Mouse (Mus musculus): ENCODE data around the gene Dmrtc2. TPM values are rescaled to one million over a fixed set of nuclear protein-coding genes. Genes with fewer than 3 reads are reported as not detected.
A peak's percentile ranks its signal among the peaks of the same experiment; 100 is the strongest.
"Not testable (repeated sequence)": the region's sequence is repeated elsewhere in the genome, so short reads cannot be mapped to it uniquely, and the experiment has no call there.

Gene Dmrtc2
- polyA plus RNA-seq, 1 experiment from 2014 or later, result not detected

- not testable (repeated sequence) for ATAC-seq; H3K9ac ChIP-seq (ENCODE audit: low read depth, low read length); H3K27me3 ChIP-seq (replicated peaks; ENCODE audit: control insufficient read depth, insufficient read depth, low read length); H3K9me3 ChIP-seq (ENCODE audit: control insufficient read depth, low read length); H3K4me1 ChIP-seq (ENCODE audit: control insufficient read depth, insufficient read depth, low read length); H3K4me3 ChIP-seq (ENCODE audit: low read length); H3K36me3 ChIP-seq (ENCODE audit: control insufficient read depth, insufficient read depth, low read length); H3K27ac ChIP-seq (ENCODE audit: low read length); H3K4me2 ChIP-seq (ENCODE audit: low read depth, low read length)
- 91% methylated on average over 2 of the region's 2 CpGs for WGBS
Observed at GRCm38 (mm10) chr7:24895749-24896148, 25.9 kb downstream of the Dmrtc2 start.

- H3K27ac ChIP-seq (ENCODE audit: low read length), result no peak overlapping the region
- H3K9me3 ChIP-seq (ENCODE audit: control insufficient read depth, low read length), result no peaks in the 10 kb centered on the region
- no peaks in the 10 kb centered on the region for H3K4me1 ChIP-seq (ENCODE audit: control insufficient read depth, insufficient read depth, low read length)
- ATAC-seq, result no peak
- no peak overlapping the region for H3K4me2 ChIP-seq (ENCODE audit: low read depth, low read length)
- no peaks in the 10 kb centered on the region for H3K27me3 ChIP-seq (replicated peaks; ENCODE audit: control insufficient read depth, insufficient read depth, low read length)
- H3K36me3 ChIP-seq (ENCODE audit: control insufficient read depth, insufficient read depth, low read length), result no peaks in the 10 kb centered on the region
- no peak overlapping the region for H3K4me3 ChIP-seq (ENCODE audit: low read length)
- WGBS, result 83% methylated on average over 8 of the region's 8 CpGs
- H3K9ac ChIP-seq (ENCODE audit: low read depth, low read length), result no peak overlapping the region
Observed at GRCm38 (mm10) chr7:24896269-24896668, 26.4 kb downstream of the Dmrtc2 start.

GRCm38 (mm10) chr7:24897224-24897623 lies 27.4 kb downstream of the Dmrtc2 start, which contains the start of gene Cd79a:
TSS of gene Cd79a (plus strand) at chr7:24897381.
- WGBS, result 67% methylated on average over 12 of the region's 12 CpGs
- no peak within 1 kb of the TSS for H3K4me3 ChIP-seq (ENCODE audit: low read length)
- H3K9ac ChIP-seq (ENCODE audit: low read depth, low read length), result no peak within 1 kb of the TSS

DNA sequence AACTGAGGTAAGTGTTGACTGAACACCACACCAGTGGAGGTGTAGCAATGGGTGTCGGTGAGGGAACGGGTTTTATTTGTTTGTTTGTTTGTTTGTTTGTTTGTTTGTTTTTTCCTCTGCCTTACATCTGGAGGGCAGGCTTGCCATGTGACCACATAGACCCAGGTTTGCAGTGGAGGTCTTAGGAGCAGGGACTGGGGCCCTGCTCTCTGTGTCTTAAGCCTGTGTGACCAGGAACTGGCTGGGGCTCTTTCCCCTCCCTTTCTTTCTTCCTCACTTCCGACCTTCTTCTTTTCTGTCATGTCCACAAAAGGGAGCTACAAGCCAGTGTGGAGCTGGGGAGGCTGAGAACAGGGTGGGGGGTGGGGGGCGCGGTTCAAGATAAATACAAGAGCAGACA lies 28.1 kb downstream of the Dmrtc2 start:
- no peak overlapping the region for H3K27ac ChIP-seq (ENCODE audit: low read length)
- H3K9me3 ChIP-seq (ENCODE audit: control insufficient read depth, low read length), result no peaks in the 10 kb centered on the region
- H3K36me3 ChIP-seq (ENCODE audit: control insufficient read depth, insufficient read depth, low read length), result no peaks in the 10 kb centered on the region
- 68% methylated on average over 5 of the region's 5 CpGs for WGBS
- no peak for ATAC-seq
- H3K4me2 ChIP-seq (ENCODE audit: low read depth, low read length), result no peak overlapping the region
- H3K4me3 ChIP-seq (ENCODE audit: low read length), result no peak overlapping the region
- H3K4me1 ChIP-seq (ENCODE audit: control insufficient read depth, insufficient read depth, low read length), result 0 out of 2 replicates have a peak, but pooled peaks cover 4% of the 10 kb centered on the region
- H3K27me3 ChIP-seq (replicated peaks; ENCODE audit: control insufficient read depth, insufficient read depth, low read length), result no peaks in the 10 kb centered on the region
- no peak overlapping the region for H3K9ac ChIP-seq (ENCODE audit: low read depth, low read length)

More at GRCm38 (mm10) chr7:24897224-24897623, 27.4 kb downstream of the Dmrtc2 start, which contains the start of gene Cd79a:
- H3K4me1 ChIP-seq (ENCODE audit: control insufficient read depth, insufficient read depth, low read length), result 0 out of 2 replicates have a peak, but pooled peaks cover 3% of the 10 kb centered on the region
- no peaks in the 10 kb centered on the region for H3K9me3 ChIP-seq (ENCODE audit: control insufficient read depth, low read length)
- ATAC-seq, result no peak
- H3K27me3 ChIP-seq (replicated peaks; ENCODE audit: control insufficient read depth, insufficient read depth, low read length), result no peaks in the 10 kb centered on the region
- no peaks in the 10 kb centered on the region for H3K36me3 ChIP-seq (ENCODE audit: control insufficient read depth, insufficient read depth, low read length)
- no peak within 1 kb of the TSS for H3K4me2 ChIP-seq (ENCODE audit: low read depth, low read length)
- no peak within 1 kb of the TSS for H3K27ac ChIP-seq (ENCODE audit: low read length)

- H3K36me3 ChIP-seq (ENCODE audit: control insufficient read depth, insufficient read depth, low read length), result no peaks in the 10 kb centered on the region
- no peak overlapping the region for H3K4me3 ChIP-seq (ENCODE audit: low read length)
- no peak overlapping the region for H3K9ac ChIP-seq (ENCODE audit: low read depth, low read length)
- H3K4me1 ChIP-seq (ENCODE audit: control insufficient read depth, insufficient read depth, low read length), result peaks cover 14% of the 10 kb centered on the region
- no peak overlapping the region for H3K4me2 ChIP-seq (ENCODE audit: low read depth, low read length)
- ATAC-seq, result no peak
- 72% methylated on average over 6 of the region's 6 CpGs for WGBS
- no peak overlapping the region for H3K27ac ChIP-seq (ENCODE audit: low read length)
- no peaks in the 10 kb centered on the region for H3K9me3 ChIP-seq (ENCODE audit: control insufficient read depth, low read length)
- H3K27me3 ChIP-seq (replicated peaks; ENCODE audit: control insufficient read depth, insufficient read depth, low read length), result no peaks in the 10 kb centered on the region
Observed at GRCm38 (mm10) chr7:24901114-24901513, 31.3 kb downstream of the Dmrtc2 start.

DNA sequence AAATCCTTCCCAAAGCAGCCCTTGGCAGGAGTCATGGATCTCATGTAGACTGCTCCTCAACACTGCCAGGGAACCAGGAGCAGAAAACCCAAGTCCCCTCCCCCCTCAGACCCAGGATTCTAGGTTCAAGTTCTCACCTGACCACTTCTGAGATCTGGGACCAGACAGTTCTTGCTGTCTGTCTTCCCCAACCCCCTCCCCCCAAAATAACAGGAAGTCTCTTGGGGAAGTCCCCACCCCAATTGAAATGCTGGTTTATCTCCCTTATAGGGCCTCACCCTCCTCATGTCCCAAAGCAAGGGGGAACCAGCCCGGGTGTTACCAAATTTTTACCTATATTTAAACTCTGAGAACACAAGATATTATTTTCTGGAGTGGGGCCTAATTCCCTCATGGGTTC lies 32.0 kb downstream of the Dmrtc2 start:
- ATAC-seq, result no peak
- Histone ChIP-seq H3K4me3 (ENCODE audit: low read length) (no peak overlapping the region), H3K36me3 (ENCODE audit: control insufficient read depth, insufficient read depth, low read length) (no peaks in the 10 kb centered on the region), H3K9ac (ENCODE audit: low read depth, low read length) (peak overlapping the region; percentile 90; the same call in 1 of the 2 replicates), H3K27ac (ENCODE audit: low read length) (peak overlapping the region; percentile 90; the same call in 1 of the 2 replicates), H3K27me3 (replicated peaks; ENCODE audit: control insufficient read depth, insufficient read depth, low read length) (no peaks in the 10 kb centered on the region), H3K9me3 (ENCODE audit: control insufficient read depth, low read length) (no peaks in the 10 kb centered on the region), H3K4me1 (ENCODE audit: control insufficient read depth, insufficient read depth, low read length) (peaks cover 21% of the 10 kb centered on the region), H3K4me2 (ENCODE audit: low read depth, low read length) (0 out of 2 replicates have a peak overlapping the region, but pooled peaks have one; percentile 83)
- WGBS, result 56% methylated on average over 1 of the region's 1 CpGs

GRCm38 (mm10) chr7:24902264-24902629 lies 32.4 kb downstream of the Dmrtc2 start:
- Histone ChIP-seq H3K4me3 (ENCODE audit: low read length) (peak overlapping the region; percentile 76), H3K27ac (ENCODE audit: low read length) (peak overlapping the region; percentile 90), H3K9ac (ENCODE audit: low read depth, low read length) (peak overlapping the region; percentile 90), H3K27me3 (replicated peaks; ENCODE audit: control insufficient read depth, insufficient read depth, low read length) (no peaks in the 10 kb centered on the region), H3K4me1 (ENCODE audit: control insufficient read depth, insufficient read depth, low read length) (peaks cover 25% of the 10 kb centered on the region), H3K36me3 (ENCODE audit: control insufficient read depth, insufficient read depth, low read length) (no peaks in the 10 kb centered on the region), H3K9me3 (ENCODE audit: control insufficient read depth, low read length) (no peaks in the 10 kb centered on the region), H3K4me2 (ENCODE audit: low read depth, low read length) (peak overlapping the region; percentile 83)
- 55% methylated on average over 2 of the region's 2 CpGs for WGBS
- ATAC-seq, result no peak

GRCm38 (mm10) chr7:24902630-24903443 lies 33.0 kb downstream of the Dmrtc2 start, which contains the start of gene Arhgef1:
TSS of gene Arhgef1 (plus strand) at chr7:24902912.
- Histone ChIP-seq H3K4me3 (ENCODE audit: low read length) (peak within 1 kb of the TSS; percentile 76), H3K36me3 (ENCODE audit: control insufficient read depth, insufficient read depth, low read length) (no peaks in the 10 kb centered on the region), H3K27me3 (replicated peaks; ENCODE audit: control insufficient read depth, insufficient read depth, low read length) (no peaks in the 10 kb centered on the region), H3K9ac (ENCODE audit: low read depth, low read length) (peak within 1 kb of the TSS; percentile 90), H3K9me3 (ENCODE audit: control insufficient read depth, low read length) (no peaks in the 10 kb centered on the region), H3K4me2 (ENCODE audit: low read depth, low read length) (peak within 1 kb of the TSS; percentile 83), H3K27ac (ENCODE audit: low read length) (peak within 1 kb of the TSS; percentile 90), H3K4me1 (ENCODE audit: control insufficient read depth, insufficient read depth, low read length) (peaks cover 29% of the 10 kb centered on the region)
- peak; percentile 55 for ATAC-seq
- 4% methylated on average over 48 of the region's 68 CpGs for WGBS

- no peaks in the 10 kb centered on the region for H3K27me3 ChIP-seq (replicated peaks; ENCODE audit: control insufficient read depth, insufficient read depth, low read length)
- ATAC-seq, result 0 out of 2 replicates have a peak, but pooled peaks have one; percentile 0
- H3K27ac ChIP-seq (ENCODE audit: low read length), result peak overlapping the region; percentile 90
- H3K9me3 ChIP-seq (ENCODE audit: control insufficient read depth, low read length), result no peaks in the 10 kb centered on the region
- peak overlapping the region; percentile 90 for H3K9ac ChIP-seq (ENCODE audit: low read depth, low read length)
- WGBS, result 20% methylated on average over 10 of the region's 10 CpGs
- peak overlapping the region; percentile 83 for H3K4me2 ChIP-seq (ENCODE audit: low read depth, low read length)
- peaks cover 6% of the 10 kb centered on the region; the same call in 1 of the 2 replicates for H3K36me3 ChIP-seq (ENCODE audit: control insufficient read depth, insufficient read depth, low read length)
- peak overlapping the region; percentile 76 for H3K4me3 ChIP-seq (ENCODE audit: low read length)
- peaks cover 29% of the 10 kb centered on the region for H3K4me1 ChIP-seq (ENCODE audit: control insufficient read depth, insufficient read depth, low read length)
Observed at GRCm38 (mm10) chr7:24903444-24903825, 33.6 kb downstream of the Dmrtc2 start.
